Mouse (Mus musculus) lung, postnatal 14 days (tissue): Measurements from ENCODE around the gene Lce3a.

ENCODE experiments used
- DNase-seq: peaks from one replicate; pipeline ENCODE4 v3.0.0; 2021

Gene Lce3a

GRCm38 (mm10) chr3:92926130-92926529 is at the start of gene Lce3a:
TSS of gene Lce3a (minus strand) at chr3:92926230.
- no peak for DNase-seq

GRCm38 (mm10) chr3:92966761-92967160 is 40.7 kb upstream of the Lce3a start, which contains the start of gene Lce3e:
TSS of gene Lce3e (plus strand) at chr3:92967061.
- no peak for DNase-seq

GRCm38 (mm10) chr3:92957090-92957489 is 31.1 kb upstream of the Lce3a start, which contains the start of gene Lce3d:
TSS of gene Lce3d (plus strand) at chr3:92957390.
- DNase-seq: no peak

GRCm38 (mm10) chr3:92944186-92944585 is 18.2 kb upstream of the Lce3a start, which contains the start of gene Lce3c:
TSS of gene Lce3c (plus strand) at chr3:92944486.
- no peak for DNase-seq

- no peak for DNase-seq
Observed at GRCm38 (mm10) chr3:92932679-92933078, 6.6 kb upstream of the Lce3a start, which contains the start of gene Lce3b. TSS of gene Lce3b (plus strand) at chr3:92932979.

GRCm38 (mm10) chr3:92920364-92920763 is 5.7 kb downstream of the Lce3a start:
- no peak for DNase-seq

- no peak for DNase-seq
Observed at GRCm38 (mm10) chr3:92907571-92907970, 18.5 kb downstream of the Lce3a start.

- DNase-seq: no peak
Observed at GRCm38 (mm10) chr3:92905182-92905581, 20.8 kb downstream of the Lce3a start.

- DNase-seq: no peak
Observed at GRCm38 (mm10) chr3:92903640-92904039, 22.4 kb downstream of the Lce3a start.

- peak; percentile 25 for DNase-seq
Observed at GRCm38 (mm10) chr3:92902992-92903391, 23.0 kb downstream of the Lce3a start.

GRCm38 (mm10) chr3:92894489-92894888 is 31.5 kb downstream of the Lce3a start:
- no peak for DNase-seq

- DNase-seq: peak; percentile 15
Observed at GRCm38 (mm10) chr3:92894063-92894462, 32.0 kb downstream of the Lce3a start.
